Mouse (Mus musculus) embryonic facial prominence, embryonic 13.5 days (tissue): ENCODE measurements around the gene Odf3b. TPM values are rescaled to one million over a fixed set of nuclear protein-coding genes. Genes with fewer than 3 reads are reported as not detected.
A peak's percentile ranks its signal among the peaks of the same experiment; 100 is the strongest.

ENCODE experiments used
- ATAC-seq: fragments of 200-750 bp; cut with Nextera tagmentation; 2 replicates; pipeline ENCODE4 v1.8.0; 2017; ENCODE audit warnings: low read depth; ENCODE audit not compliant: insufficient number of reproducible peaks, insufficient read depth, low FRiP score, low TSS enrichment
- H3K27ac ChIP-seq: fragments of 300-500 bp; sonication (generic); 2 replicates; pipeline ENCODE4 v1.5.1; 2015; ENCODE audit warnings: moderate library complexity, mild to moderate bottlenecking, inconsistent platforms
- H3K27me3 ChIP-seq: fragments of 300-500 bp; sonication (generic); 2 replicates; pipeline ENCODE4 v1.6.1; 2015; ENCODE audit warnings: mild to moderate bottlenecking, inconsistent platforms
- H3K36me3 ChIP-seq: fragments of 300-500 bp; sonication (generic); 2 replicates; pipeline ENCODE4 v1.6.1; 2015; ENCODE audit warnings: mild to moderate bottlenecking, inconsistent platforms
- H3K4me1 ChIP-seq: fragments of 300-500 bp; sonication (generic); 2 replicates; pipeline ENCODE4 v1.6.1; 2015; ENCODE audit warnings: inconsistent platforms
- H3K4me2 ChIP-seq: fragments of 300-500 bp; sonication (generic); 2 replicates; pipeline ENCODE4 v1.6.1; 2015; ENCODE audit warnings: moderate library complexity, mild to moderate bottlenecking, inconsistent platforms
- H3K4me3 ChIP-seq: fragments of 300-500 bp; sonication (generic); 2 replicates; pipeline ENCODE4 v1.5.1; 2015; ENCODE audit warnings: mild to moderate bottlenecking, inconsistent platforms
- H3K9ac ChIP-seq: fragments of 300-500 bp; sonication (generic); 2 replicates; pipeline ENCODE4 v1.6.1; 2015; ENCODE audit warnings: mild to moderate bottlenecking, inconsistent platforms
- H3K9me3 ChIP-seq: fragments of 300-500 bp; sonication (generic); 2 replicates; pipeline ENCODE4 v1.6.1; 2016; ENCODE audit warnings: inconsistent platforms
- WGBS: fragments of 180-500 bp; shearing (Covaris S2); methylation state at CpG from one replicate; pipeline ENCODE4 v1.1.7; 2015; ENCODE audit warnings: mixed read lengths; 5-methylcytosine and 5-hydroxymethylcytosine counted together
- polyA plus RNA-seq: library from polyadenylated mRNA; unstranded; fragments of >200 nt; fragmentation: Nextera tagmentation; extraction: Ambion mirVana; gene quantifications from 2 replicates; pipeline ENCODE4 v1.2.1, GENCODE M21; 2015

The Odf3b gene
- polyA plus RNA-seq, 1 experiment from 2014 or later = 0.93 TPM

GRCm38 (mm10) chr15:89374801-89375534 is 4.1 kb downstream of the Odf3b start:
- H3K4me3 ChIP-seq = no peak overlapping the region
- H3K4me1 ChIP-seq = peaks cover 44% of the 10 kb centered on the region
- 91% methylated on average over 17 of the region's 17 CpGs for WGBS
- H3K9me3 ChIP-seq = no peaks in the 10 kb centered on the region
- H3K9ac ChIP-seq = no peak overlapping the region
- no peak for ATAC-seq
- peak overlapping the region; percentile 91 for H3K4me2 ChIP-seq
- no peak overlapping the region for H3K27ac ChIP-seq
- peaks cover 41% of the 10 kb centered on the region for H3K27me3 ChIP-seq
- H3K36me3 ChIP-seq = peaks cover 29% of the 10 kb centered on the region

- H3K4me3 ChIP-seq = peak overlapping the region; percentile 72
- H3K27me3 ChIP-seq = peaks cover 36% of the 10 kb centered on the region
- H3K9me3 ChIP-seq = no peaks in the 10 kb centered on the region
- H3K27ac ChIP-seq = peak overlapping the region; percentile 88
- peak overlapping the region; percentile 91 for H3K4me2 ChIP-seq
- H3K4me1 ChIP-seq = peaks cover 41% of the 10 kb centered on the region
- H3K9ac ChIP-seq = peak overlapping the region; percentile 81
- ATAC-seq = no peak
- WGBS = 51% methylated on average over 9 of the region's 9 CpGs
- peaks cover 35% of the 10 kb centered on the region for H3K36me3 ChIP-seq
These were observed 4.7 kb downstream of the Odf3b start for GRCm38 (mm10) chr15:89374340-89374739.

DNA sequence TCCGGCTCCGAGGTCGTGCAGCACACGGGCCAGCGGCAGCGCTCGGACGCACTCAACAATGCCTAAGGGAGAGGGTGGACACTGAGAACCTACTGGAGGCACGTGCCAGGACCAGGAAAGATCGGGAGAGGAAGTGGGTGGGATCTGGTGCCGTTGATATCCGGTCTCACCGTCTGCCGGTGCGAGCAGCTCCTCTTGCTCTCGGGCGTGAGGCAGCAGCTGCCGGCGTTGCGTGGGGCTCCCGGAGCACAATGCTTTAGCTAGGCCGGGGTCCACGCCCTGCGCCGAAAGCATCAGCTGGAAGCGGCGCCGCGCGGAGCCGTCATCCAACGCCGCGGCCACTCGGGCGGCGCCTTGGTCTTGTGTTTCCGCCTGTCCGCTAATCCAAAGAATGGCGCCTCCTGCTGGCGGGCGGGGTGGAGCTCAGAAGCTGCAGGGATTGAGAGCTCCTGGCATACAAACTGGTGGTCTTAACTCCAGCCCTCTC is 5.3 kb downstream of the Odf3b start, which contains the start of gene Sco2:
Gene Sco2 (minus strand): TSS at position 85 of the 487 bp plus-strand sequence.
- H3K9ac ChIP-seq = peak within 1 kb of the TSS; percentile 81
- WGBS = under 1% methylated on average over 42 of the region's 42 CpGs
- H3K9me3 ChIP-seq = no peaks in the 10 kb centered on the region
- peaks cover 36% of the 10 kb centered on the region for H3K4me1 ChIP-seq
- H3K4me2 ChIP-seq = peak within 1 kb of the TSS; percentile 91
- peak; percentile 67 for ATAC-seq
- H3K27ac ChIP-seq = peak within 1 kb of the TSS; percentile 88
- peak within 1 kb of the TSS; percentile 72 for H3K4me3 ChIP-seq
- H3K36me3 ChIP-seq = peaks cover 41% of the 10 kb centered on the region
- peaks cover 31% of the 10 kb centered on the region for H3K27me3 ChIP-seq

DNA sequence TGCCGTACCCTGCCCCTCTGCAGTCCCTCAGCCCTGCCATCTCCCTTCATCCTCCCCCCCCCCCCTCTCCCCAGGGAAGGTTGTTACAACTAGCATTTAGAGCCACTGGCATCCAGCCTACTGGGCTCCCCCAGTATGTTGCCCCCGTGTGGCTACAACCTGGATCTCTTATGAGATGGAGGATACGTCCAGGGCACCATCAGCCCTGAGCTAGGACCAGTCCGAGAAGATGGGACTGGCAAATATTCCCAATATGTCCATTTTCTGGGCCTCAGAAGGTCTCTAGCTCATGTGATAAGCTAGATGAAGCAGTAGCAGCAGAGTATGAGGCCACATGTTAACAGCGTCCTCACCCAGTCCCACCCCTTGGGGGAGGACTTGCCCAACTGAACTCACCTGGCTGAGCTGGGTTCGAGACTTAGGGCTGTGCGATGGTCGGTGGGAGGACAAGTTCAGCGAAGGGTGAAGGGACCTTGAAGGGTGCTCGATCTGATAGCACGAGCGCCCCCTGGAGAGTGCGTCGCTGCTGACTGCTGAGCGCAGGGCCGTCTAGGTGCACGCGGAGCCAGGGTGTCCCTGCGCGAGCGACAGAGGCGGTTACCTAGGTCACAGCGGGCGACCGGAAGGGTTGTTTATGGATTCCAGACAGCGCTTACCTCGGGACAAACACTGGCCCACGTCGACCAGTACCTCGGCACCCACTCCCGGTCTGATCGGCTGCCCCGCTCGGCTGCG is 5.9 kb downstream of the Odf3b start:
- peaks cover 25% of the 10 kb centered on the region for H3K27me3 ChIP-seq
- peaks cover 30% of the 10 kb centered on the region for H3K4me1 ChIP-seq
- peak overlapping the region; percentile 91 for H3K4me2 ChIP-seq
- 1% methylated on average over 35 of the region's 35 CpGs for WGBS
- H3K9me3 ChIP-seq = no peaks in the 10 kb centered on the region
- H3K9ac ChIP-seq = peak overlapping the region; percentile 81
- H3K36me3 ChIP-seq = peaks cover 47% of the 10 kb centered on the region
- H3K4me3 ChIP-seq = peak overlapping the region; percentile 72
- H3K27ac ChIP-seq = peak overlapping the region; percentile 88
- ATAC-seq = peak; percentile 65

GRCm38 (mm10) chr15:89372536-89372935 is 6.5 kb downstream of the Odf3b start:
- Histone ChIP-seq H3K36me3 (peaks cover 53% of the 10 kb centered on the region), H3K4me2 (peak overlapping the region; percentile 91), H3K4me3 (peak overlapping the region; percentile 72; the same call in 1 of the 2 replicates), H3K27ac (no peak overlapping the region), H3K27me3 (peaks cover 18% of the 10 kb centered on the region), H3K4me1 (peaks cover 25% of the 10 kb centered on the region), H3K9me3 (no peaks in the 10 kb centered on the region), H3K9ac (peak overlapping the region; percentile 81; the same call in 1 of the 2 replicates)
- WGBS = 80% methylated on average over 7 of the region's 7 CpGs
- no peak for ATAC-seq

- ATAC-seq = no peak
- Histone ChIP-seq H3K4me1 (peaks cover 20% of the 10 kb centered on the region), H3K36me3 (peaks cover 58% of the 10 kb centered on the region), H3K27me3 (peaks cover 14% of the 10 kb centered on the region), H3K27ac (no peak overlapping the region), H3K4me3 (no peak overlapping the region), H3K9ac (no peak overlapping the region), H3K9me3 (no peaks in the 10 kb centered on the region), H3K4me2 (no peak overlapping the region)
- 88% methylated on average over 13 of the region's 13 CpGs for WGBS
These were observed 7.0 kb downstream of the Odf3b start for GRCm38 (mm10) chr15:89372068-89372467.

DNA sequence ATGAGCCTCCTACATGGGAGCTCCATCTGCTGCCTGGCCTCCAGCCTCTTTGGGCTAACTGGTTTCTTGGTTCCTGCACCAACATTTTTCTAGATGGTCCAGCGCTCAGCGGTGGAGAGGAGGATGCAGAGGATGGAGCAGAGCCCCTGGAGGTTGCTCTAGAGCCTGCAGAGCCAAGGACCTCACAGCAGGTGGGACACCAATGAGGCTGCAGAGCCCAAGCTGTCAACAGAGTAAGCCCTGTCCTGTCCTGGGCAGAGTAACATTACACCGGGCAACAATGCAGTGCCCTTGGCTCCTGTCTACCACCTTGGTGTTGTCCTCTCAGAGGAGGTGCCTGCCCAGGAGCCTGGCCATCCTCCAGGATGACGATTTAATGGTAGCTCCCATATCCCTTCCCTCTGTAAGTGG is 13.9 kb downstream of the Odf3b start:
- no peak overlapping the region for H3K9ac ChIP-seq
- no peaks in the 10 kb centered on the region for H3K27me3 ChIP-seq
- no peak overlapping the region for H3K4me3 ChIP-seq
- WGBS = 92% methylated on average over 4 of the region's 4 CpGs
- no peak for ATAC-seq
- H3K4me1 ChIP-seq = no peaks in the 10 kb centered on the region
- H3K9me3 ChIP-seq = no peaks in the 10 kb centered on the region
- H3K27ac ChIP-seq = no peak overlapping the region
- H3K36me3 ChIP-seq = peaks cover 100% of the 10 kb centered on the region
- no peak overlapping the region for H3K4me2 ChIP-seq

GRCm38 (mm10) chr15:89363051-89363450 is 16.0 kb downstream of the Odf3b start:
- no peak overlapping the region for H3K4me2 ChIP-seq
- 90% methylated on average over 7 of the region's 7 CpGs for WGBS
- no peaks in the 10 kb centered on the region for H3K9me3 ChIP-seq
- H3K27ac ChIP-seq = no peak overlapping the region
- no peaks in the 10 kb centered on the region for H3K27me3 ChIP-seq
- H3K9ac ChIP-seq = no peak overlapping the region
- peaks cover 7% of the 10 kb centered on the region for H3K4me1 ChIP-seq
- H3K36me3 ChIP-seq = peaks cover 85% of the 10 kb centered on the region
- no peak for ATAC-seq
- no peak overlapping the region for H3K4me3 ChIP-seq

DNA sequence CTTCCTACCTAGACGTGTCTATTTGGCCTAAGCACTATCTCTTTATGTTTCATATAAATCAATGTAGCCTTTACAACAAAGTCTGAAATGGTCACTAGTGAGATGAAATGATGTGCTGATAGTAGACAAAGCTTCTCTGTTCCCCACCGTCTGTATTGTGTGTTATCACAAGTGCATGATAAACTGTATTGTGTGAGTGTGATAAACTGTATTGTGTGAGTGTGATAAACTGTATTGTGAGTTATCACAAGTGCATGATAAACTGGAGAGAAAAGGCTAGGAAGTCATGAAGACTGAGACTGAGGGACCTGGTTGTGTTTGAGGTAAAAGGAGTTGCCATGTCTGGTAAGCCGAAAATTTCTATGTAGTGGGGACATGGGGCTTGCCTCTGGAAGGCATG is 20.3 kb downstream of the Odf3b start:
- WGBS = 86% methylated on average over 3 of the region's 3 CpGs

DNA sequence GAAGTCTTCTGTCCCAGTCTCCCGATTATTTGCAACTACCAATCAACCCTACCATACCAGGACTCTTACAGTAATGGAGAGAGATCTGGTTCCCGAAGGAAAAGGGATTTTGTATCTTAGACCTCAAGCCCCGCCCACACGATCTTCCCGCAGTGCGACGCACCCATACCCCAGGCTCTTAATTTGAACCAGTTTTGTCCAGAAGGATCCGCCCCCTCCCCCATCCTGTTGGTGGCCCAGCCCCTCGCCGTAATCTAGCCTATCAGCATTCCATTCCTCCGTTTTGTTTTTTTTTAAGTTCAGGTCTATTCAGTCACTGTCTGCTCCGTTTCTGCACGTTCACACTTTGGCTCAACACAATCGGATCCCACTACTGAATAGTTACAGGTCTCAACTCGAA is 22.7 kb downstream of the Odf3b start:
- under 1% methylated on average over 15 of the region's 15 CpGs for WGBS
- H3K4me1 ChIP-seq = peaks cover 33% of the 10 kb centered on the region
- peak overlapping the region; percentile 82 for H3K4me3 ChIP-seq
- peak overlapping the region; percentile 93 for H3K9ac ChIP-seq
- peak; percentile 68 for ATAC-seq
- H3K9me3 ChIP-seq = no peaks in the 10 kb centered on the region
- peak overlapping the region; percentile 62 for H3K4me2 ChIP-seq
- H3K27me3 ChIP-seq = no peaks in the 10 kb centered on the region
- peaks cover 46% of the 10 kb centered on the region for H3K36me3 ChIP-seq
- H3K27ac ChIP-seq = peak overlapping the region; percentile 94

More for the DNA sequence above, 20.3 kb downstream of the Odf3b start:
- Histone ChIP-seq H3K27me3 (no peaks in the 10 kb centered on the region), H3K9ac (no peak overlapping the region), H3K36me3 (peaks cover 46% of the 10 kb centered on the region), H3K9me3 (no peaks in the 10 kb centered on the region), H3K27ac (no peak overlapping the region), H3K4me1 (peaks cover 31% of the 10 kb centered on the region), H3K4me3 (no peak overlapping the region), H3K4me2 (no peak overlapping the region)
- ATAC-seq = no peak

DNA sequence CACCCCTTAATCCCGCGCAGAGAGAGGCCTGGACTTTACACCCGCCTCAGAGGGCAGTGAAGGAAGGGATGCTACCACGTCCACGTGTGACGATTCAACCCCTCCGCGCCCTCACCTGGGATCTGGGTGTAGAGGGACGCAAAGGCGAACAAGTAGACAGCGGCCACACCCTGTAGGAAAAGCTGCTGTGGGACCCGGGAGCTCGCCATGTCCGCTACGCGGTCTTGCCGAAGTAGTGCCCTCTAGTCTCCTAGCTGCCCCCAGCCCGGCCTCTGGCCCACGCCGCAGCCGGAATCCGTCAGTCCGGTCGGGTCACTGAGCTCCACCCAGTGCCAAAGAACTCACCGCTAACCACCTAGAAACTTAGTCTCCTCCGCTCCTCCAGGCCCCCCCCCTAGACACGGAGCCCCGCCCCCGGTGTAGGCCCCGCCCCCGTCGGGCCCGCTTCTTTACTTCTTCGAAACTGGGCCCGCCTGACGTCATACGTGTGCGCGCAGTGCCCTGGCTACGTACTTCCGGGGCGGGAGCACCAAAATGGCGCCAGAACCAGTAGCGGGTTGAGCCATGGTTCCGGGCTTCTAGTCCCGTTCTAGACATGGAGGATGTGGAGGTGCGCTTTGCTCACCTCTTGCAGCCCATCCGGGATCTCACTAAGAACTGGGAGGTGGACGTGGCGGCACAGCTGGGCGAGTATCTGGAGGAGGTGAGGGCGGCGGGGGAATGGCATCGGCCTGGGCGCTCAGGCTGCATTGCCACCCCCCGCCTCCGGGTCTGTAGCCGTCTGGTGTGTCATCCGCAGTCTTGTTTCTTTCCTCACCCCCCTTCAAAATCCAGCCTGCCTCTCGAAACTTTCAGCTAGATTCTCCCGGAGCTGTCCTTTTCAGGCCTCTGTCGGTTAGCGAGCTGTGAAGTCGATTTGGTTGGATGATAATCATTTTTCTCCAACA is 23.6 kb downstream of the Odf3b start, which contains the start of the genes Lmf2 and Ncaph2:
Gene Lmf2 (minus strand): TSS at position 419 of the 947 bp plus-strand sequence.
Gene Ncaph2 (plus strand): TSS at position 479 of the 947 bp plus-strand sequence.
- under 1% methylated on average over 64 of the region's 64 CpGs for WGBS
- Histone ChIP-seq H3K4me2 (peak within 1 kb of the TSS; percentile 88), H3K9ac (peak within 1 kb of the TSS; percentile 93), H3K27me3 (no peaks in the 10 kb centered on the region), H3K36me3 (peaks cover 46% of the 10 kb centered on the region), H3K9me3 (no peaks in the 10 kb centered on the region), H3K27ac (peak within 1 kb of the TSS; percentile 94), H3K4me3 (peak within 1 kb of the TSS; percentile 82), H3K4me1 (peaks cover 33% of the 10 kb centered on the region)
- peak; percentile 73 for ATAC-seq
